Mouse (Mus musculus) heart, postnatal 0 days (tissue): ENCODE results near the gene Chdh. TPM values are rescaled to one million over a fixed set of nuclear protein-coding genes. Genes with fewer than 3 reads are reported as not detected.

Experiments used
- ATAC-seq: fragments of 200-750 bp; cut with Nextera tagmentation; 2 replicates; pipeline ENCODE4 v1.8.0; 2017; ENCODE audit warnings: low read depth, moderate number of reproducible peaks, moderate library complexity; ENCODE audit not compliant: insufficient read depth
- DNase-seq: peaks from one replicate; pipeline ENCODE4 v3.0.0-alpha.2; 2016; ENCODE audit warnings: low spot score
- H3K27ac ChIP-seq: fragments of 300-500 bp; sonication (generic); 2 replicates; pipeline ENCODE4 v1.5.1; 2014; ENCODE audit warnings: low read depth, mild to moderate bottlenecking
- H3K27me3 ChIP-seq: fragments of 300-500 bp; sonication (generic); 2 replicates; pipeline ENCODE4 v1.6.1; 2014; ENCODE audit warnings: low read length, mixed read lengths; ENCODE audit not compliant: control insufficient read depth, insufficient read depth
- H3K36me3 ChIP-seq: fragments of 300-500 bp; sonication (generic); replicated peaks from 2 replicates; pipeline ENCODE4 v1.6.1; 2014; ENCODE audit warnings: low read length, mixed read lengths; ENCODE audit not compliant: control insufficient read depth, insufficient read depth
- H3K4me1 ChIP-seq: fragments of 300-500 bp; sonication (generic); 2 replicates; pipeline ENCODE4 v1.6.1; 2014; ENCODE audit warnings: antibody characterized with exemption; ENCODE audit not compliant: control insufficient read depth, insufficient read depth
- H3K4me2 ChIP-seq: fragments of 300-500 bp; sonication (generic); 2 replicates; pipeline ENCODE4 v1.6.1; 2014; ENCODE audit warnings: low read depth, mild to moderate bottlenecking, low read length, moderate library complexity
- H3K4me3 ChIP-seq: fragments of 300-500 bp; sonication (generic); 2 replicates; pipeline ENCODE4 v1.5.1; 2014; ENCODE audit warnings: low read depth, low read length
- H3K9ac ChIP-seq: fragments of 300-500 bp; sonication (generic); replicated peaks from 2 replicates; pipeline ENCODE4 v1.6.1; 2014; ENCODE audit warnings: low read depth, low read length, mixed read lengths
- H3K9me3 ChIP-seq: fragments of 300-500 bp; sonication (generic); replicated peaks from 2 replicates; pipeline ENCODE4 v1.6.1; 2016; ENCODE audit warnings: low read length; ENCODE audit not compliant: control insufficient read depth
- CTCF ChIP-seq: IDR thresholded peaks from 2 replicates; pipeline ENCODE4 v1.5.1; 2016; ENCODE audit warnings: antibody characterized with exemption, control low read depth, low read depth
- EP300 ChIP-seq: IDR thresholded peaks from 2 replicates; pipeline ENCODE4 v1.6.1; 2016; ENCODE audit warnings: antibody characterized with exemption, low read depth
- WGBS: fragments of 180-500 bp; shearing (Covaris S2); extraction: QIAGEN DNeasy Blood & Tissue Kit; methylation state at CpG from one replicate; pipeline ENCODE4 v1.1.7; 2014; 5-methylcytosine and 5-hydroxymethylcytosine counted together
- polyA plus RNA-seq: library from polyadenylated mRNA; unstranded; fragments of >200 nt; fragmentation: Nextera tagmentation; extraction: Ambion mirVana; gene quantifications from 2 replicates; pipeline ENCODE4 v1.2.1, GENCODE M21; 2015
- total RNA-seq: library from RNA; depleted of rRNA; stranded (reverse); fragments of >200 nt; gene quantifications from 2 replicates; pipeline ENCODE4 v1.2.3, GENCODE M21; 2014; ENCODE audit warnings: low replicate concordance; rRNA removed

Chdh gene
- total RNA-seq: 0.27 TPM in 1 of 2 replicates, not detected in the other
- 0.18 TPM in 1 of 2 replicates, not detected in the other for polyA plus RNA-seq

DNA sequence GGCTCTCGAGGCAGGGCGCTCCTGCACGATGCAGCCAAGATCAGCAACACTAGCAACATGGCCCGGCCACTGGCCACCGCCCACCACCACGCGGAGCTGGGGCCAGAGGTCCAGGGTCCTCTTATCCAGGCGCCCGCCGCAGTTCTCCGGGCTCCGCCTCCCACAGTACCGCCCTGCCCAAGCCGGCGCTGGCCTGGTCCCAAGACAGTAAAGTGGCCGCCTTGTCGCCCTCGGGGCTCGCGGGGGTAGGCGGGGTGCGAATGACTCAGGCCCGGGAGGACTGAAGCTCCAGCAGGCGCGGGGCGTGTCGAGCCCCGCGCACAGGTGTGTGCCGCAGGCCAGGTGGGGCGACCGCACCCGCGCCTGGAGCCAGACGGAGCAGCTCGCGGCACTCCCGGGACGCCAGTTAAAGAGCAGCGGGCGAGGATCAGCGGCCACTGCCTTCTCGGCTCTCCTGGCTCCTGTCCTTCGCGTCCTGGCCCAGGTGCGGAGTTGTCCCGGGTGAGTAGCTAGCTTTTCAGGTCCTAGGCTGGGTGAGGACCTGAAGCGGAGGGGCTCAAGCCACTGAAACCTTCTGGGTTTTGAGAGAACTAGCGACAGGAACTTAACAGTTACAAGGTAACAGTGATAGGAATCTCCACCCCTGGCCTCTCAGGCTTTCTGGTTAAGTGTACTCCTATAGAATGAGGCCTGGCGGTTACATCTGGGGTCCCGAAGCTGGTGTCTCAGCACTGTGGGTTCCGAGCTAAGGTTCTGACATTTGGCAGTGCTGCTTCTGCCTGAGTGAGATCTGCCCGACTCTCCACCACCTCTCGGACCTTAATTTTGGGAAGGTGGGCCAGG lies at the start of gene Chdh, which contains the start of gene Il17rb:
Gene Chdh (plus strand): TSS at position 291 of the 843 bp plus-strand sequence.
Gene Il17rb (minus strand): TSS at position 164 of the 843 bp plus-strand sequence.
- TF ChIP-seq EP300 (no peak), CTCF (no peak)
- H3K4me3 ChIP-seq: peak within 1 kb of the TSS; percentile 48
- H3K27ac ChIP-seq: peak within 1 kb of the TSS; percentile 18; the same call in 1 of the 2 replicates
- H3K9ac ChIP-seq: no peak within 1 kb of the TSS; the same call in 1 of the 2 replicates
- H3K9me3 ChIP-seq: no peaks in the 10 kb centered on the region
- H3K4me1 ChIP-seq: no peaks in the 10 kb centered on the region
- H3K27me3 ChIP-seq: peaks cover 23% of the 10 kb centered on the region
- ATAC-seq (peak; percentile 55), DNase-seq (peak; percentile 24)
- no peaks in the 10 kb centered on the region for H3K36me3 ChIP-seq
- WGBS: 8% methylated on average over 54 of the region's 54 CpGs
- peak within 1 kb of the TSS; percentile 74 for H3K4me2 ChIP-seq

DNA sequence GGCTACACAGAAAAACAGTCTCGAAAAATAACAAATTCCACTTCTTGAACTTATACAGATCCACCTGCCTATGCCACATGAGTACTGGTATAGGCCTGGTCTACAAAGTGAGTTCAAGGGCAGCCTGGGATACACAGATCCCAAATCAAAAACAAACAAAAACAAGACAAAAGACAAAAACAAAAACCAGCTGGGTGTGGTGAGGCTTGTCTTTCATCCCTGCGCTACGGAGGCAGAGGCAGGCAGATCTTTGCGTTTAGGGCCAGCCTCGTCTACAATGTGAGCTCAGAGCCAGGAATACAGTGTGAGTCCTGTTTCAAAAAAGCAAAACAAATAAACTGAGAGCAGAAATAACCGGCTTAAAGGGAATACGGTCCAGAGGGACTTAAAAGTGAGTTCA lies 41.2 kb upstream of the Chdh start:
- Histone ChIP-seq H3K9me3 (peaks cover 3% of the 10 kb centered on the region; the same call in 1 of the 2 replicates), H3K27ac (peak overlapping the region; percentile 83), H3K36me3 (peaks cover 25% of the 10 kb centered on the region), H3K27me3 (no peaks in the 10 kb centered on the region), H3K4me1 (peaks cover 12% of the 10 kb centered on the region), H3K9ac (0 out of 2 replicates have a peak overlapping the region, but pooled peaks have one; percentile 26), H3K4me3 (peak overlapping the region; percentile 77), H3K4me2 (peak overlapping the region; percentile 66)
- no peak for ATAC-seq
- TF ChIP-seq EP300 (no peak), CTCF (no peak)
- WGBS: 59% methylated on average over 7 of the region's 7 CpGs
- no peak for DNase-seq

DNA sequence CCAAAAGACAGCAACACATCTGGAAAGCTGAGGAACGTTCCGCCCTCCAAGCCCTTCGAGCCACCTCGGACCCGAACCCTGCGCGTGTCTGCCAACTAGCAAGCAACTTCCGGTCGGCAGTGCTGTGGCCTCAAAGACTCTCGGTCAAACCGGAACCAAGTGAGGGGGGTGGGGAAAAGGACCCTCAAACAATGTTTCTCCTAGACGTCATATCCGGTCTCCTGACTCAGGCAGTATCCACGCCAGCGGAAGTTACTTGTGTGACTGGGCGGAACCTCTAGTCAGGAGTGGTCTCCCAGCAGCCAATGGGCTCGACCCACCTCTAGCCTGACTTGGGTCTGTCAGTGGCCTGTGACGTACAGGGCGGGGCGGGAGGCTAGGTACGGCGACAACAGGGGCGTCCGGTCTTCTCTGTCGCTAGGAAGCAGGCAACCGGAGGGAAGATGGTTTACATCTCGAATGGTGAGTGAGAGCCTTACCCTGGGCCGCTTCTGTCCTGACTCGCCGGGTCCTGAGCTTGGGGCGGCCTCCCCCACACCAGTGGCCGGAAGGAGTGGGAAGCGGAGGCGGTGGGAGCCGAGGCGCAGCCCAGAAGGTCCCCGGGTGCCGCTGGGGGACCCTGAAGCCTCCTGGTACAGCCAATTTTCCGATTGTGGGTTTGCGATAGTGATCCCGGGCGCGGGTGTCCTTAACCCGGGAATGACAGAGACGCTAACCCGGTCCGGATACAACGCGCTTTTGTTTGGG lies 40.6 kb upstream of the Chdh start, which contains the start of gene Selenok:
Gene Selenok (plus strand): TSS at position 234 of the 747 bp plus-strand sequence.
- TF ChIP-seq CTCF: no peak
- TF ChIP-seq EP300: peak; percentile 94
- Histone ChIP-seq H3K9ac (peak within 1 kb of the TSS; percentile 84), H3K36me3 (peaks cover 31% of the 10 kb centered on the region), H3K27me3 (no peaks in the 10 kb centered on the region), H3K27ac (peak within 1 kb of the TSS; percentile 83), H3K9me3 (no peaks in the 10 kb centered on the region), H3K4me3 (peak within 1 kb of the TSS; percentile 77), H3K4me2 (peak within 1 kb of the TSS; percentile 73), H3K4me1 (peaks cover 12% of the 10 kb centered on the region)
- WGBS: under 1% methylated on average over 49 of the region's 49 CpGs
- DNase-seq (peak; percentile 100), ATAC-seq (peak; percentile 100)

DNA sequence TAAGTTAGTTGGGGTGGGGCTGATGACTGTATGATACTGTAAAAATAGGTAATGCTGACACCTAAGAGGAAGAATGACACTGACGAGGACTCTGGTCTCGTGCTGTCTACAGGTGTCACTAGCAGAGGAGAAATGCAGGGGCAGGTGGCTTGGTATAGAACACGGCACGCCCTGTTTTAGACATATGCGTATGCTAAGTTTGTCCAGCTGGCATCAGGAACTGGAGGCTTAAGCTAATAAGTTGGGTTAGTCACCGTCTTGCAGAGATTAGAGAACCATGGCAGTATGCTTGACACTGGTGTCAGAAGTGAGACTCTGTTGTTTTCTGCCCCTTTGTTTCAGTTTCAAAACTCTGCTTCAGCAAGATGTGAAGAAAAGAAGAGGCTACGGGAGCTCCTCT lies 37.4 kb upstream of the Chdh start:
- DNase-seq (no peak), ATAC-seq (no peak)
- Histone ChIP-seq H3K4me3 (no peak overlapping the region), H3K27ac (no peak overlapping the region), H3K9me3 (no peaks in the 10 kb centered on the region), H3K4me2 (no peak overlapping the region), H3K27me3 (no peaks in the 10 kb centered on the region), H3K9ac (no peak overlapping the region), H3K36me3 (peaks cover 49% of the 10 kb centered on the region), H3K4me1 (peaks cover 12% of the 10 kb centered on the region)
- TF ChIP-seq EP300: no peak
- TF ChIP-seq CTCF: no peak
- 91% methylated on average over 7 of the region's 7 CpGs for WGBS

DNA sequence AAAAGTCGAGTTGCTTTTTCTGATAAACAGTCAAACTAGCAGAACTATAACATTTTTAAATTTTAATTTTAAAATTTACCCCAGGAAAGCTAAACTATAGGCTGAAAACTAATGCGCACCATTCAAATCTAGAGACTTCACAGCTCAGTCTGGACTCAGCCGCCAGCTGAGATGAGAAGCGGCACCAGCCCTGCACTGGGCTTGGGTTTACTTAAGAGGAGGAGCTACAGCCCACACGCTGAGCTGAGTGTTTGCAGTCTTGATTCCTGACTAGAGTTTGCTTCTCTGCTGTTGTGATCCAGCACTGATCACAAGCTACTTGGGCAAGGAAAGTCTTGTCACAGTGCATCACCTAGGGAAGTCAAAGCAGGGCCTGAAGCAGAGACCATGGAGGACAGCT lies 36.8 kb upstream of the Chdh start:
- H3K4me1 ChIP-seq: peaks cover 12% of the 10 kb centered on the region
- no peak for DNase-seq
- H3K9me3 ChIP-seq: no peaks in the 10 kb centered on the region
- H3K36me3 ChIP-seq: peaks cover 49% of the 10 kb centered on the region
- no peak overlapping the region for H3K9ac ChIP-seq
- H3K27me3 ChIP-seq: no peaks in the 10 kb centered on the region
- ATAC-seq: no peak
- no peak overlapping the region for H3K4me3 ChIP-seq
- TF ChIP-seq EP300: no peak
- TF ChIP-seq CTCF: no peak
- no peak overlapping the region for H3K4me2 ChIP-seq
- 89% methylated on average over 5 of the region's 5 CpGs for WGBS
- no peak overlapping the region for H3K27ac ChIP-seq
